Mouse (Mus musculus) CH12.LX (cell line): ENCODE measurements around the gene Fasl. TPM values are rescaled to one million over a fixed set of nuclear protein-coding genes. Genes with fewer than 3 reads are reported as not detected.

Experiments used
- DNase-seq: peaks from one replicate; pipeline ENCODE4 v3.0.0-alpha.2; 2013; ENCODE audit errors: extremely low read depth
- H3K27ac ChIP-seq: 2 replicates; pipeline ENCODE4 v1.5.1; 2012; ENCODE audit warnings: low read depth, mild to moderate bottlenecking, control low read depth, moderate library complexity; ENCODE audit not compliant: insufficient read depth
- H3K27me3 ChIP-seq: replicated peaks from 2 replicates; pipeline ENCODE3; 2012; ENCODE audit warnings: inconsistent platforms
- H3K36me3 ChIP-seq, 2 experiments: replicated peaks in 1 of 2; 2 replicates each; pipeline versions ENCODE3 to v1.6.1; 2012; ENCODE audit warnings: inconsistent platforms in 1 of 2, low read length in 1 of 2, mild to moderate bottlenecking in 1 of 2, mixed read lengths in 1 of 2, moderate library complexity in 1 of 2; ENCODE audit not compliant: control insufficient read depth in 1 of 2, insufficient read depth in 1 of 2
- H3K4me1 ChIP-seq, 2 experiments: 2 replicates each; pipeline ENCODE4 v1.6.1; 2012; ENCODE audit warnings: inconsistent platforms in 1 of 2, moderate library complexity in 1 of 2; ENCODE audit not compliant: insufficient read depth in 2 of 2, control insufficient read depth in 1 of 2
- H3K4me2 ChIP-seq: 2 replicates; pipeline ENCODE4 v1.6.1; 2012; ENCODE audit warnings: low read depth, mild to moderate bottlenecking, control low read depth; ENCODE audit not compliant: poor library complexity, insufficient read depth, severe bottlenecking
- H3K4me3 ChIP-seq, 3 experiments: fragments of 150-350 bp in 1 of 3; sonication (generic) in 1 of 3; replicated peaks in 1 of 3; 2 replicates each; pipeline versions ENCODE3 to v1.5.1; 2011 to 2012; ENCODE audit warnings: low read depth in 2 of 3, low read length in 2 of 3, mild to moderate bottlenecking in 2 of 3, moderate library complexity in 2 of 3, control low read depth in 1 of 3, improper control_type of control experiment in 1 of 3, inconsistent platforms in 1 of 3, mixed read lengths in 1 of 3; ENCODE audit not compliant: poor library complexity in 1 of 3
- H3K79me2 ChIP-seq: replicated peaks from 2 replicates; pipeline ENCODE4 v1.6.1; 2012; ENCODE audit warnings: mild to moderate bottlenecking, moderate library complexity; ENCODE audit not compliant: control insufficient read depth, poor library complexity, insufficient read depth, severe bottlenecking; ENCODE audit errors: extremely low read depth
- H3K9ac ChIP-seq: 2 replicates; pipeline ENCODE4 v1.6.1; 2012; ENCODE audit warnings: low read depth, mild to moderate bottlenecking, control low read depth, moderate library complexity; ENCODE audit not compliant: insufficient read depth
- H3K9me3 ChIP-seq: replicated peaks from 2 replicates; pipeline ENCODE3; 2012; ENCODE audit warnings: low read length, inconsistent platforms, mixed read lengths
- BHLHE40 ChIP-seq: IDR thresholded peaks from 2 replicates; pipeline ENCODE4 v1.6.1; 2011; ENCODE audit warnings: mild to moderate bottlenecking, low read depth, low read length, improper control_type of control experiment
- CHD1 ChIP-seq: IDR thresholded peaks from 2 replicates; pipeline ENCODE4 v1.6.1; 2012; ENCODE audit warnings: low read depth, low read length, improper control_type of control experiment, inconsistent platforms
- E2F4 ChIP-seq: IDR thresholded peaks from 2 replicates; pipeline ENCODE4 v1.6.1; 2011; ENCODE audit warnings: low read depth, low read length, improper control_type of control experiment; ENCODE audit not compliant: insufficient replicate concordance
- ELF1 ChIP-seq: IDR thresholded peaks from 2 replicates; pipeline ENCODE4 v1.6.1; 2014; ENCODE audit warnings: low read depth, mild to moderate bottlenecking, inconsistent platforms, low read length, improper control_type of control experiment
- ETS1 ChIP-seq: conservative IDR thresholded peaks from 2 replicates; pipeline ENCODE4 v1.6.1; 2012; ENCODE audit warnings: low read depth, mild to moderate bottlenecking, inconsistent platforms, low read length, improper control_type of control experiment, moderate library complexity
- JUN ChIP-seq: IDR thresholded peaks from 2 replicates; pipeline ENCODE4 v1.6.1; 2011; ENCODE audit warnings: low read depth, mild to moderate bottlenecking, low read length, improper control_type of control experiment, moderate library complexity; ENCODE audit not compliant: insufficient read depth
- JUND ChIP-seq: conservative IDR thresholded peaks from 2 replicates; pipeline ENCODE4 v1.6.1; 2011; ENCODE audit warnings: low read depth, low read length, improper control_type of control experiment
- MAFK ChIP-seq: IDR thresholded peaks from 2 replicates; pipeline ENCODE4 v1.6.1; 2011; ENCODE audit warnings: low read length, improper control_type of control experiment; ENCODE audit not compliant: insufficient replicate concordance
- MAX ChIP-seq: IDR thresholded peaks from 2 replicates; pipeline ENCODE4 v1.6.1; 2011; ENCODE audit warnings: low read length, improper control_type of control experiment
- RAD21 ChIP-seq: IDR thresholded peaks from 2 replicates; pipeline ENCODE4 v1.6.1; 2011; ENCODE audit warnings: low read depth, mild to moderate bottlenecking, low read length, improper control_type of control experiment, moderate library complexity
- ZKSCAN1 ChIP-seq: IDR thresholded peaks from 2 replicates; pipeline ENCODE4 v1.6.1; 2012; ENCODE audit warnings: low read depth, inconsistent platforms, low read length, improper control_type of control experiment, borderline replicate concordance
- ZNF384 ChIP-seq: IDR thresholded peaks from 2 replicates; pipeline ENCODE4 v1.6.1; 2012; ENCODE audit warnings: low read depth, low read length, improper control_type of control experiment, inconsistent platforms
- dilution Hi-C: fragments of 300-500 bp; cut with MboI; formaldehyde crosslinking; loops from 2 replicates; pipeline ENCODE4 v1.14.3; 2020; ENCODE audit warnings: low sequenced_read_pairs; ENCODE audit not compliant: extremely low pct_unique_long_range_greater_than_20kb, extremely low pct_ligation_motif_present
- in situ Hi-C: fragments of 300-500 bp; cut with MboI; formaldehyde crosslinking; loops from 3 replicates; pipeline ENCODE4 v1.14.3; 2019; ENCODE audit warnings: low sequenced_read_pairs, low pct_ligation_motif_present, low pct_unique_long_range_greater_than_20kb, mixed read lengths
- polyA plus RNA-seq: library from polyadenylated mRNA; unstranded; fragments of >175 nt; gene quantifications from 2 replicates; pipeline ENCODE4 v1.2.1, GENCODE M21; 2012; ENCODE audit warnings: low read depth; ENCODE audit not compliant: insufficient read length
- total RNA-seq, 2 experiments: library from RNA; depleted of rRNA; stranded (reverse); fragments of 300-350 nt in 1 of 2; fragments of >200 nt in 1 of 2; gene quantifications; 2 replicates each; pipeline ENCODE4 v1.2.3; 2012 to 2014

Fasl gene
- total and polyA plus RNA-seq, 3 experiments = 0.08 to 0.32 TPM; not detected in 1

DNA sequence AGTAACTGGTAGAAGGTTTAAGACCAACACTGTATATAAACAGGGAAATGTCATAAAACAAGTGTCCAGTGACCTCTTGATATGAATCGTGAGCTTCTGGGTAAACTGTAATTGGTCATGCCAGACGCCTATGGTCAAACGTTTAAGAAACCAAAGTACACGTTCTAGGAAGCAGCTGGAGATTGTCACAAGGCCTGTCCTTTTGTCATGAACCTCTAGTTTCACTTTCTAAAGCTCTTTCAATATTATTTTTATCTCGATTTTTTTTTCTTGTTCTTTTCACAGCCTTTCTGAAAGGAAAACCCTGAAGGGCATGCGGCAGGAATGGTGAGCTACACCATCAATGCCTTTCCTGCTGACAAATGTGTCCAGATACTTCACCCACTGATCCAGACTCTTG is 20.7 kb upstream of the Fasl start (continued):
- TF ChIP-seq ZNF384 = peak; percentile 83
- TF ChIP-seq ETS1 = peak; percentile 87

DNA sequence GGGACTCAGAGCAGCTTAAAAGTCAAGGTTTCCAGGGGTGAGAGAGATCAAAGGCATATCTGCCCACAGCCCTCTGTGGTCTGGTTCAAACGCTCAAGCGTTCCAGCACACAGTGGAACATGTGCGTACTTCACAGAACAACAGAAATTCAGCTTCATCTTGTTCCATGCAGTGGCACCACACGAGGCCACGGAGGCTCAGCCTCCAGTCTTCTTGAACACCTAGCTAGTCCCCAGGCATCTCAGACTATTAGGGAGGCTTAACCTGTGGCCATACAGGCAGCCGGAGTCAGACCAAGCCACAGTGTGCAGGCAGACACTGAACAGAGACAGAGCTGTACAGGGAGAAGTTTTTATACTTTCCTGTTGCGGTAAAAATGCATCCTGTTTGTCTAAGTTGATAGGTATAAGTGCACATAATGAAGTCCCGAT is 16.3 kb upstream of the Fasl start:
- no peak for DNase-seq
- H3K4me3 ChIP-seq = no peak overlapping the region
- peaks cover 5% of the 10 kb centered on the region for H3K9me3 ChIP-seq
- no peaks in the 10 kb centered on the region for H3K79me2 ChIP-seq
- H3K27ac ChIP-seq = no peak overlapping the region
- no peaks in the 10 kb centered on the region for H3K27me3 ChIP-seq
- in situ Hi-C loops = loop anchor here (10.0 kb wide), 1 partner anchor 50 kb away; no protein-coding TSS in a partner anchor
- dilution Hi-C loops = no loop called here
- peaks cover 3 to 25% of the 10 kb centered on the region in 2 experiments; a peak in 3 of 4 replicates for H3K4me1 ChIP-seq
- peaks cover 0 to 9% of the 10 kb centered on the region in 2 experiments for H3K36me3 ChIP-seq
- H3K9ac ChIP-seq = no peak overlapping the region
- TF ChIP-seq MAX (peak; percentile 74), JUN (no peak), ETS1 (peak; percentile 22; the same call in 1 of the 2 replicates), RAD21 (no peak), BHLHE40 (peak; percentile 32; the same call in 1 of the 2 replicates)
- H3K4me2 ChIP-seq = no peak overlapping the region

DNA sequence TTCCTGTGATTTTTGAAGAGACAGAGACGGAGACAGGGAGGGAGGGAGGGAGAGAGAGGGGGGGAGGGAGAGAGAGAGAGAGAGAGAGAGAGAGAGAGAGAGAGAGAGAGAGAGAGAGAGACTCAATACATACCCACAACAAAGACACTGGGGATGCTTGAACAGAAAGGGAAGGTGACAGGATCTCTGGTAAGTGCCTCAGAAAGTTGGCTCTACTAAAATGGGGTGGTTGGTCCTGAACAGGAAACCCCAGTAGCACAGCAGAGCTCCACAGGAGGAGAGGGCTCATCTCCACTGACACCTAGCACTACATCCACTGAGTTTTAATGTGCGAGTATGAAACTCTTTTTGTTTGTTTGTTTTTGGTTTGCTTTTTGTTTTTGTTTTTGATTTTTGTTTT is 13.0 kb upstream of the Fasl start:
- no peak overlapping the region for H3K4me3 ChIP-seq
- in situ Hi-C loops (loop anchor here (10.0 kb wide), 1 partner anchor 47 kb away; no protein-coding TSS in a partner anchor), dilution Hi-C loops (no loop called here)
- no peaks in the 10 kb centered on the region for H3K79me2 ChIP-seq
- H3K9me3 ChIP-seq = peaks cover 6% of the 10 kb centered on the region
- TF ChIP-seq ZNF384 (no peak), ELF1 (no peak), MAFK (no peak), CHD1 (no peak), E2F4 (no peak), JUND (no peak), RAD21 (no peak), ZKSCAN1 (no peak)
- no peaks in the 10 kb centered on the region for H3K27me3 ChIP-seq
- H3K36me3 ChIP-seq = peaks cover 0 to 4% of the 10 kb centered on the region in 2 experiments
- H3K4me1 ChIP-seq = peaks cover 9 to 38% of the 10 kb centered on the region in 2 experiments; a peak in 3 of 4 replicates
- H3K4me2 ChIP-seq = no peak overlapping the region
- DNase-seq = no peak
- H3K9ac ChIP-seq = no peak overlapping the region
- H3K27ac ChIP-seq = no peak overlapping the region
